Mouse (Mus musculus): ENCODE results near the gene Cntn1.

The Cntn1 gene

DNA sequence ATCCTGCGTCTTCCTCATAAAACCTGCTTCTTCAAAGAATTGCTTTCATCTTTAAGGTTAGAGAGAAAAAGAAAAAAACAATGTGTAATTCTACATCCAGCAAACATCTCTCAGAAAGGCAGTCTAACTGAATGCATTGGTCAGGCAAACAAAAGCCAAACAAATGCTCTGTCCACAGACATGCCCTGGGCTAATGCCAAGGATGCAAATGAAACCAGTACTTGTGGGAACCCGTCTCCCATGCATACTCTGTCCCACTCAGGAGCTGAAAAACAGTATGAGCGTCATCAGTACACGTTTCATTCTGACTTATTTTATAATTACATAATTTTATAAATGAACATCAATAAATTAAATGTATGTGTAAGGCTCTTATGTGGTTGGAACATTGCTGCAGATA, 91.0 kb downstream of the Cntn1 start:
- DNase-seq (ENCODE audit: low spot score), result no peak

DNA sequence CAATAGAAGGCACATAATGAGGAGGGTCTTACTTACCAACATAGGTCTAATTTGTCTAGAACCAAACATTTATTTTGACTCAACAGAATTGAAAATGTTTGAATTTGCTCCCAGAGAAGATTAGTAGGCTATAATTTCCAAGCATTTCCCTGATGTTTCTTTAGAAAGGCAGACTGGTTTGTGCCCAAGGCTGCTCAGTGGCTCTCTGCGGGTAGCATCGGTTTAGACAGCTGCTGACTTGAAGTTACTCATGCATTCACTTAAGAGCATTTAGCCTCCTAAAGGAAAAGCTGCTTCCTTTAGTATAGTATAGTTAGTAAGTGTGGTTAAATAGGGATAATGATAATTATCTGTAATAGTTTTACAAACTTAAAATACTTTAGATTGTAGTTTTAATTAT, 104.0 kb downstream of the Cntn1 start:
- DNase-seq (ENCODE audit: low spot score), result no peak

DNA sequence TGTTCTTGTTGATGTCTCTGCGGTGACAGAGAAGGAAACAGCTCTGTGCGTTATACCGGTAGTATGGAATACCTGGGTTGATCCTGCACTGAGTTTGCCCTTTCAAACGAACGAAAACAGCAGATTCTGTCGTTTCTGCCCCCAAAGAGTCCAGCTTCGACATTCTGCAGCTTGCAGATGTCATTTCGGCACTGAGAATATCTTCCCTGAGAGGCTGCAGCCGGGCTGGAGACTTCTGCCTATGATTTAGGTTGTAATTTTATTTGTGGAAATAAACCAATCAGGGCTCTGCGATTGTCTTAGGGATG, 109.8 kb downstream of the Cntn1 start:
- no peak for DNase-seq (ENCODE audit: low spot score)

DNA sequence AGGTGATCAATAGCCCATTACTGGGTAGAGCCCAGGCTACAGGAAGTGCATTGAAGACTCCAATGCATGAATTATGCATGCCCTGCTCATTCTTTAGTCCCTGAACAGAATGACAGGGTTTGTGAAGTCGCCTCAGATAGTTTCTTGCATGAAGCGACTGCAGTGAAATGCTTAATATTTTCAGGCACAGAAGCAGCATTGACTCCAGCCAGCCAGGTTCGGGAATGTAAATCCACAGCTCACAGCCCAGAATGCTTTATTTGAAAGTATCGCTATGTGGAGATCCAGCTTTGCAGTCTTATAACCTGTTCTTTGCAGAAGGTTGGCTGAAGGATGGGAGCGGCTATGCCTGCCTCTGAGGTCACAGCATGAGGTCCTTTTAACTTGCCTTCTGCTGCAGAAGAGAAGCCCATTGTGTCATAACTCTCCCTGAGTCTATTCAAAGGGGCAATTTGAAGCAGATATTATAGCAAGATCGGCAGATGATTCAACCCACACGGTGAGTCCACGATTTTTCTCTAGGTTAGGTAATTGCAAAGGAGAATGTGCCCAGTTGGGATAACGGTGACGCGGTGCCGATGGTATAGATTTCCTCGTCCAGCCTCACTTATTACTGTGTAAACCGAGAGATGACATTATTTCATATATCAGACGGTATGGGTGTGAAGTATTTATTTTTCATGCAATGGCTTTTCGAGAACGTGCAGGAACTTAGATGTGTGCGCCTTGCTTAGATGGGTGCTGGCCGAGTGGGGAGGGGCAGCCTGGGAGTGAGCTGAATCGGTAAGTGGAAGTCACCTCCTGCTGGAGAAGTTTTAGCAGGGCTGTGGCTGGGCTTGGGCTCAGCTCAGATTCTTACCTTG, 110.4 kb downstream of the Cntn1 start:
- DNase-seq (ENCODE audit: low spot score), result peak; percentile 39

DNA sequence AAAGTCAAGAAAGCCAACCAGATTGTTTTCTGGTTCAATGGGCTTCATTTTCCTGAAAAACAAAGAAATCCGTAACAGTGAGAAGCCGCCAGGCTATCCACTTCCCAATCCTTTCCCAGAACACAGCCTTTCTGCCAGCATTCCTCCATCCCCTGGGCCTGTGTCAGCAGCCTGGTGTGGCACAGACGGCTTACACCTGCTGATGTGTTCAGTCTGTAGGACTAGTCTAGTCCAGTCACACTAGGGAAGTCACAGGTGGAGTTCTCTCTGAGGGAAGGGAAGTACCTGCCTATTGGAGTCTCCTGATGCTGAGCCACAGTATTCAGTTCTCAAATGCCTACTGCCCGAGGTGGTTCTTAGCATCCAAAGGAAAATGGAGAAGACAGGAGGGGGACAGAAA, 111.9 kb downstream of the Cntn1 start:
- DNase-seq (ENCODE audit: low spot score), result no peak

DNA sequence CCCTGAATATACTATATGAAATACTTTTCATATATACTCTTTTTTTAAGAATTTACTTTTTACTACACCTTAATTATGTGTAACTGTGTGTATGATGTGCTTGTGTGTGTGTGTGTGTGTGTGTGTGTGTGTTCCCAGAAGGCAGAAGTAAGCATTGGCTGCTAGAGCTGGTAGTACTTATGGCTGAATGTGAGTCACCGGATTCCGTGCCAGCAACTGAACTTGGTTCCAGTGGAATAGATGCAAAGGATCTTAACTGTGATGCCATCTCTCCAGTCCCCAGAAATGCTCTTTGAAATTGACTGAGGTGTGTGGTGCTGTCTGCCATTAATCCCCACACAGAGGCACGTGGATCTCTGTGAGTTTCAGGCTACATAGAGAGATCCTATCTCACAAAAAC, 113.2 kb downstream of the Cntn1 start:
- no peak for DNase-seq (ENCODE audit: low spot score)

DNA sequence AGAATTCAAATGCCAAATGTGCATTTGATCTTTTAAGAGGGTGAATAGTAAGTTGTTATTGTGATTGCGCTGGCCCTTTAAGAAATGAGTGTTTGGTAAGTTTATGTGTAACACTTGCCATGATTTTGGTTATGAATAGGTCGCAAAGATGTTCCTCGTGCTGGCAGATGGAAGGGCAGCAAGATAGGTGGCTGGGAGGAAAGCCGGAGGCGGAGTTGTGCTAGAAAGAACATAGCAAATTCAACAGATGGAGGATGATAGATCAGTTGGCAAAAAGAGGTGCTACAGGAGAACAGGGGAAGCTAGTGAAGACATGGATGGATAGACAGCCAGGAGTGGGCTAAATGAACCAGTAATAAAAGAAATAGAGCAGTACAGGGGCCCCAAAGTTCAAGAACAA, 115.3 kb downstream of the Cntn1 start:
- DNase-seq (ENCODE audit: low spot score), result no peak

DNA sequence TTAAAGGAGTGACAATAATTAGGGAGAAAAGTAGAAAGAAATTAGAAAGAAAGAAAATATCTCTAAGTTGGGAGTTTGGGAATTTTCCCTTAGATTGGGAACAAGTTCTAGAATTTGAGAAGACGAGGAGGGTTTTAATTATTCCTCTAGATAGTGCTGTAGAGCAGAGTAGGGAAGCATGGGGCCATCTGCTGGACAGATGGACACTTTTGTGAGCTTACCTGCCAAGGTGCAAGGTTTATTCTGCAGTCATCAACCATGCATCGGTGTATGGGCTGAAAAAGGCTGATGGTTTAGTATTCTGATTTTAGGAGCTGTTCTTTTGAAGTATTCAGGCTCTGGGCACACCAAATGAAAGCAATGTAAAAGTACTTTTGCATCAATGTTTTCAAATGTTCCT, 124.8 kb downstream of the Cntn1 start:
- no peak for DNase-seq (ENCODE audit: low spot score)

DNA sequence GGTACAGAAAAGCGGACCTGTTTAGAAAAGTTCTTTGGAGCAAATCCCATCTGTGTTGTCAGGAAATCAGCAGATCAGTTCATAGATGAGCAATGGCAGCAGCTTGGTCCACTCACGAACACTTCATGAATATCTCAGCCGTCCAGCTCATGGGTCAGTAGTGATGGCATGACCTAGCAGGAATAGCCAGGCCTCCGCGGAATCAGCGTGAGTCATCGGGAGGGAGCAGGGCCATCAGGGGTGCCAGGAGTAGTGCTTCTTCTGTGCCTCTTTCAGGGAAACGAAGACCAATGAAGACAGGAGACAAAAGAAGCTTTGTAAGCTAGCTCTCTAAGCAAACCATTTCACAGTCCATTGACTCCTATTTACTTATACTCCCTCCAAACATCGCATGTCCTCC, 126.4 kb downstream of the Cntn1 start:
- DNase-seq (ENCODE audit: low spot score), result peak; percentile 3

DNA sequence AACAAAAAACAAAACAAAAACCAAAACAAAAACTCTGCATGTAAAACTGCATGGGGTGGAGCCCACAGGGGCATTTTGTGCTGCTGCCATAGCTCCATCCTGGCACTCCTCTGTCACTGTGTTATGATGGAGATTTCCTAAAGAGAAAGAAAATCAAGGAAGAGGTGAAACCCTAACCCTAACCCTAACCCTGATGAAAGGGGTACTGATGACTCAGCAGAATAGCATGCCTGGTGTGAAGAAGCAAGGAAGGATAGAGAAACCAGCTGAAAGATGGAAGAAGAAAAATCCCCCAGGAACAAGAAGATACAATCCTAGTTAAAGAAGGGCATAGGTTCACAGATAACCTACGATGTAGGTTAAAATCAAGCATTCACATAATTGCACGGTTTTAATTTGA, 134.5 kb downstream of the Cntn1 start:
- DNase-seq (ENCODE audit: low spot score), result no peak

DNA sequence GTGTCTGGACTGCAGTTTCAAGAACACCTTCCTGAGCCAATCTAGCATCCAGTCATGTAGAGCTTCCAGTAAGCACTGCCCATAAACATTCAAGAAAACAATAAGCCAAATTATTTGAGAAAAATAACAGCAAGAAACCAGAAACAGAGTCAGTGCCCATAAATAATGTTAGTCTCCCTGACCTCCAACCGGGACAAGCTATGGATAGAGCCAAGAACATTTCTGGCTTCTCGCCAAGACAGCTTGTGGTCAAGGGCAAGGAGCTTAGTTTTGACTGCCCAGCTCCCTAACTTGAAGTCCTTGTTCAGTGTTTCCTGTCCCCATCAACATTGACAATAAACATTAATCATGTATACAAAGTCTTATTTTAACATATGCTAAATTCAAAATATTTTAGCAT, 139.0 kb downstream of the Cntn1 start:
- no peak for DNase-seq (ENCODE audit: low spot score)

DNA sequence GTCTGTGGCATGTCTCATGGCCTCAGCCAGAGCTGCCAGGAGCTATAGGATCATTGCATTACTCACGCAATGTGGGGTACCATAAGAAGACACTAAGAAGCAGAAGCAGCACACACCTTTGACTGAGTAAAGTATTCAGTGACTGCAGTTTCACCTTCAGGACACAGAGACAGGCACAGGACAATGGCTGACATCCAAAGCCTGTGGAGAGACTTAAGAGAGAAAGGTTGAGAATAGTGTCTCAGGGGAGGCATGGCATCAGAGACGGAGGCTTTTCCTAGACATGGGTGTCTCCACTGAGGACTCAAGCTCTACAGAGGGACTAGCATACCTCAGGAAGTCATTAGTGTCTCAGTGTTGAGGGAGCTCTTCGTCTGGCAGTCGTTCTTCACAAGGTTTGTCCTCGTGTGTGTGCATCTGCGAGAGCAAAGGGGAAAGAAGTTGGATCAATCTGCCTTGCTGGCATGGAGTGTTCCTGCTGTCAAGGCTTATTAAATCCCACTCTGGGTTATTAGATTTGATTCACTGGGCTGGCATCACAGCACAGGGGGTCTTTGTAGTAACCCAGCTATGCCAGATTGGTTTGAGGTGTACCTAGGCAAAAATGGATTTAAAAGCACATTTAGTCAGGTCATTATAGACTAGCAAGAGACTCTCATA, 149.5 kb downstream of the Cntn1 start:
- no peak for DNase-seq (ENCODE audit: low spot score)

DNA sequence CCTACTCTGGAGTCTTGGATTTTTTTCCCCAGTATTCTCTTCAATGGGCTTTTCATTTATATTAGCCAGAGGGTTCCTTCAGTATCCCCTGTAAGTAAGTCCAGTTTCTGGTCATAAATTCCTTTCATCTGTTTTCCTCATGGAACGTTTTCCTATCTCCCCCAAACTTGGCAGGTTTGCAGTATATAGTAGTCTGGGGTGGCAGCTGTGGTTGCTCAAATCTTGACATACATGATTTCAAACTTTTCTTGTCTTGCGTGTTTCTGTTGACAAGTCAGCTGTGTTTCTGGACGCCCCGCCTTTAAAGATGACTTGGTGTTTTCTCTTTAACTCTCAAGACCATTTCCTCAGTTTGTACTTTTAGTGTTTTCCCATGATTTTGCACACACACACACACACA, 155.7 kb downstream of the Cntn1 start:
- no peak for DNase-seq (ENCODE audit: low spot score)

DNA sequence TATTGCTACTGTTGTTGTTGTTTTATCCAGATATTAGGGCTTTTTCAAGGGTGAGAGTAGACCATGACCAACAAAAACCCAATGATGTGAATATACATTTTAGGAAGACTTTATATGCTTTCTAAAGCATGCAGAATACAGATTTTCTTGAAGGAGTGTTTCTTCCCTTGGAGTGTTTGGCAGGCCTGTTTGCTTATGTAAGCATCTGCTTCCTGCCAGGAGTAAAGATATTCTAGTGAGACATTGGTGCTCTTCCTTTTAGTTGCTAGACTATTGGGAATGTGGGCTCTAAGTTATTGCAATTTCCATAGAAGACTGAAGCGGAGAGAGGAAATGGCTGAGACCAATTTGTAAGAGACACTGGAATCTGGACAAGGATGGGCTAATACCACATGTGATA, 158.8 kb downstream of the Cntn1 start:
- no peak for DNase-seq (ENCODE audit: low spot score)

DNA sequence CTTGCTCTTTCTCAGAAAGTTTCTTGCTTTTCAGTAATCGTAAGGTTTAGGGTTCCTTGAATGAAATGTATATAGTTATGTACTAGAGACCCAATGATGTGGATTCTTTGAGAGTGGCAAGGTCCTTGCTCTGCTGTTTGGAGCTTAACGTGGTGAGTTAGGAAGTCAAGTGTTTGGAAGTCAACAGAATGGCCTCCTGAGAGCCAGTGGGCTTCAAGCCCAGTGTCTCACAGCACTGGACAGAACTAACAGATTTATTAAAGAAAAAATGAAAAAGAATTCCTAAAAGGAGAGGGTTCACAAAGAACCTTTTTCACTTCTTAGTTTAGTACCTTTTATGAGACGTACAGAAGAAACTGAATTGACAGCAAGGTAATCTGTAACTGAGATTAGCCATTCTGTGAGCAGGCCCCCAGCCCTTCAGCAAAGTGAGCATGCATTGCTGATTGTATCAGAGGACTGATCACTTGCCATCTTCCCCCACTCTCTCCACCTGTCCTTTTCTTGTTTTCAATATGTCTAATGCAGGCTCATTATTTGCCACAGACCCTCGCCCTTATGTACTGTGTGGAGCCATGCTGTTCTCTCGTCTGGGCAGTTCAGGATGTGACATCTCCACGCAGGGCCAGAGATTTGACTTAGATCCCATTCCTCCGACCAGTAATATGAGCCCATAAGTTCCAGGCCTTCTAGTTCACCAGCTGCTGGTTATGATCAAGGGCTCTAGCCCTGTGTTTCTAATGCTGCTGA, 159.7 kb downstream of the Cntn1 start:
- no peak for DNase-seq (ENCODE audit: low spot score)

DNA sequence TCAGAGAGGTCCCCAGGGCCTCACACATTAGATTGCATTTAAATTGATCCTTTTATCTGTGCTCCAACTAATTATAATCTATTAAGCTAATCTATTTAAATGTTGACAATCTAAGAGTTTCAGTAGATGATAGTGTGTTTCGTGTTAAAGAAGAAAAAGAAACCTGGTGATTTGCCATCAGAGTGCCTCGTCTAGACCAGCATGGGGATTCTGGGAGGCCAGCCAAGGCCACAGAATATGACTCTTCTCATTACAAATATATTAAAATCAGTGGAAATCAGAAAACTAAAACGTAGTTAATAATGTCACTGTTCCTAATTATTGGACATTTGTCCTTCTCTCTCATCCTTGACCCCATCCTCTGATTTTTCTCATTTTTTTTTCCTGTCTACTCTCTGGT, 164.9 kb downstream of the Cntn1 start:
- no peak for DNase-seq (ENCODE audit: low spot score)

DNA sequence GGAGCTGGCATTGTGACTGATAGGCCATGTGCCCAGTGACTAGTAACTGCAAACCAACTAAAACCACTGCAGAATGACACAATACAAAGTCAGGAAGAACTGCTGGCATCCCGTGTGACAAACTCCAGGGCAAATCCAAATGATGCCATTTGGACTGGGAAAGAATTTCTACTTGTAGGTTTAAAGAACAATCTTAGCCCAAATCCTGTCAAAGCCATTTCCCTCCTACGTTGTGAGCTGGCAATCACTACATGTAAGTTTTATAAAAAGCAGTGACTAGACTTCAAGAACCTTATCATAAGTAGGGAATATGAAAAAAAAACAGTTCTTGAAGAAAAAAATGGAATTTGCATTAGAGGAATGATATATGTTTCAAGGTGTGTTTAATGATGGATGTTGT, 170.5 kb downstream of the Cntn1 start:
- no peak for DNase-seq (ENCODE audit: low spot score)

DNA sequence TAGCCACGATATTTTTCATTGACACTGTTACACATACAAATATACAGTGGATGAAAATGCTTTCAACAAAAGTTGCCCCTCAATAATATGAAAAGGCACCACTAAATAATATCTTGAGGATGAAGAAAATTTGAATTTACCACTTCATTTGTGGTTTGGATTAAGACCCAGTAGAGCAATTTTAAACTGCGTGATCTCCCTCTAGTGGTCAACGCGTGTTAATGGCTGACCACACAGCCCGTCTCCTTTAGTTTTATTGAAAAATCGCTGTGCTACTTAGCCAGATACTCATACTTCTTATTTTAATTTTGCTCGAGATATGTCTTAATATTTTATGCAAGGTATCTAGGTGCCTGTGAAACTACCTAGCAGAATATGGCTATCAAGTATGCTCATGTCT, 180.4 kb downstream of the Cntn1 start:
- DNase-seq (ENCODE audit: low spot score), result peak; percentile 75

DNA sequence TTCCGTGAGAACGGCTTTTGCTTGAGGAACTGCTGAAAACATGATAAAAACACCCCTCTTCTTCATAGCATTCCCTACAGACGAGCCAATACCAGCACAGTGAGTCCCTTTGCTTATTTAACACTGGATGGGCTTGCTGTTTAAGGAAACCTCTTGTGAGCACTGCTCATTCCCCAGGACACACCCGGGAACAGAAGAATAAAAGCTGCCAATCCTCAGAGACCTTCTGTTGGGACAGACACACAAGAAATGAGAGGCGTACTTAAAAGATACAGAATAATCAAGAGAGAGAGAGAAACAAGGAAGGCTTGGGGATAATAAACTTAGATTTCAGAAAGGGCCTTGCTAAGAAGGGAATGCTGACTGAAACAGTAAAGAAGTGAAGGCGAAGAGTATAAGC, 184.9 kb downstream of the Cntn1 start:
- no peak for DNase-seq (ENCODE audit: low spot score)

DNA sequence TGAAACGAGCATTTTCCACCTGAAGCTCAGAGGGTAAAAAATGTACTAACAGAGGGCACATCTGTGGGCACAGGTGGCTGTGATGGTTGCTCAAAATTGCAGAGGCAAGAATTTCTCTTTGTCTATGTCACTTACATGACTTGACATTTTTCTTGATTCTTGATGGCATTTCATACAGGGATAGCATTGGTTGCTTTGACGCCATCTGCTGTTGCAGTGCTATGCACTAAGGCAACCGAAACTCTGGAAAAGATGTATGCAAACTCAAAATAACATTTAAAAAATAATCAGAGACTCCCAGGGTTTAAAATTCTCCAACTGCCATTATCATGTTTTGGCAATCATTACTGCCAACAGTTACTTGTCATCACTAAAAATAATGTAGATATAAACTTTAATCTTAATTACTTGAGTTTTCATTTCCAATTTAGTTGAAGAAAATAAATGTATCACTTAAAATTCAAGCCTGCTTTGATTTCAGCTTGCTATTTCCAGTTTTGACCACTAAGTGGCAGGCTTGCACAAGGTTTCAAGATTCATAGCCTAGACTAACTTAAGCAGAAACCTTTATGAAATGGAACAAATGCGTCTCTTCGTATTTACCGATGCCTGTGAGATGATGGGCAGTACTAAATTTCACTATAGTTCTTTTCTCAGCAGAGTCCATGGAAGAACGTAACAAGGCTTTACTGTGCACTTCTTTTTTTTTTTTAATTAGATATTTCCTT, 214.2 kb downstream of the Cntn1 start:
- peak; percentile 81 for DNase-seq (ENCODE audit: low spot score)

DNA sequence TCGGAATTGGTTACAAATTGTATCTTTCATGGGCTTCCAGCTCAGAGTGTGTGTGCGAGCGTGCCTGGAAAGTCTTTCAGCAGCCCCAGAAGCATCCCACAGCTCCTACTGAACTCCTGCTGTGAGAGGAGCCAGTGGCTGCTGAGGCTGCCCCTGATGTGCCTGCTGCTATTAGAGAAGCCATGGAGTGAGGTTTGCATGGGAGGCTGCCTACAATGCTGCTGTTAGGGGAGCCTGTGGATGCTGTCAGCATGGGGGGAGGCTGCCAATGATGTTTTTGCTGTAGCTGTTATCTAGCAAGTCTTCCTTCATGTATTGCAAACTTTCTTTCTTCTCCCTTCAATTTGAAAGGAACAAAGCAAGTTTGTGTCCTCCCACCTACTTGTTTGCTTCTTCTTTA, 217.4 kb downstream of the Cntn1 start:
- DNase-seq (ENCODE audit: low spot score), result no peak

DNA sequence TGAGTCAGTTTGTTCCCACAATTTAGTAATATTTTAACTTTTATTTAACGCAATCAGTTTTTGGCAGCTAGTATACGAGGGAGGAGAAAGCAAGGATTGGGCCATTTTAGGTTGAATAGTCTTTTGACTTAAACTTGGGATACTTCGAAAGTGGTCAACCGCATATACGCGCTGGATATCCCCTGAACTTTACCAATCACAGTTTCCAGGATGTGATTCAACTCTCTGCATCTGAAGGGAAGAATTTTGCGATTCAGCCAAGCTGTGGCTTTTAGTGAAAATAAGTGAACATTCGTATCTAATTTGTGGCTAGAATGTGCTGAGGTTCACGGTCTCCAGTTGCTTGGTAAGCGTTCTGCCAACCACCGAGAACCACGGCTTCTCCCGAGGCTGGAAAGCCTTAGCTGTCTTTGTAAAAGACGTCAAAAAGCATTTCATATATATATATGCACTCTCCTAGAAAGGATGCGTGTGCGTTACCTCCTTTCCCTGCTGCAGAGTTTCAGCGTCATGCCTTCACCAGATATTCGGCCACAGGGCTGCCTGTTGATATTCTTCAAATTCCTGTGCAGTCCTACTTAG, 217.9 kb downstream of the Cntn1 start:
- DNase-seq (ENCODE audit: low spot score), result no peak
